Mouse (Mus musculus) heart, postnatal 0 days (tissue): ENCODE results near the gene Lmnb2.

Experiments used
- CTCF ChIP-seq: IDR thresholded peaks from 2 replicates; pipeline ENCODE4 v1.5.1; 2016; ENCODE audit warnings: antibody characterized with exemption, control low read depth, low read depth
- EP300 ChIP-seq: IDR thresholded peaks from 2 replicates; pipeline ENCODE4 v1.6.1; 2016; ENCODE audit warnings: antibody characterized with exemption, low read depth

GRCm38 (mm10) chr10:80870993-80871392, 47.1 kb downstream of the Lmnb2 start:
- TF ChIP-seq CTCF (no peak), EP300 (no peak)
